Mouse (Mus musculus) kidney, adult 2 months (tissue): ENCODE results near the gene Gm10203.

Experiments used
- CTCF ChIP-seq: fragments of 200-500 bp; conservative IDR thresholded peaks from 2 replicates; pipeline ENCODE4 v1.5.1; 2011; ENCODE audit warnings: low read depth, mild to moderate bottlenecking, control low read depth, low read length, moderate library complexity, mixed read lengths; ENCODE audit not compliant: insufficient read depth, insufficient read length
- POLR2A ChIP-seq: fragments of 200-500 bp; IDR thresholded peaks from one replicate; pipeline ENCODE4 v1.6.1; 2011; ENCODE audit warnings: low read depth, low read length, control low read depth

GRCm38 (mm10) chr6:149095389-149095788, 34.6 kb upstream of the Gm10203 start:
- TF ChIP-seq POLR2A (no peak), CTCF (no peak)
